Mouse (Mus musculus): ENCODE results near the gene Pla2g1b.
"Not testable (repeated sequence)": the region's sequence is repeated elsewhere in the genome, so short reads cannot be mapped to it uniquely, and the experiment has no call there.

The Pla2g1b gene

GRCm38 (mm10) chr5:115507981-115508858, 42.2 kb downstream of the Pla2g1b start:
- DNase-seq: no peak

- no peak for DNase-seq
These were observed 42.7 kb downstream of the Pla2g1b start for GRCm38 (mm10) chr5:115508859-115509147.

- no peak for DNase-seq
These were observed 43.3 kb downstream of the Pla2g1b start for GRCm38 (mm10) chr5:115509321-115509761.

- no peak for DNase-seq
These were observed 44.0 kb downstream of the Pla2g1b start for GRCm38 (mm10) chr5:115509790-115510689.

GRCm38 (mm10) chr5:115512375-115512774, 46.3 kb downstream of the Pla2g1b start:
- DNase-seq: no peak

- DNase-seq: no peak
These were observed 47.2 kb downstream of the Pla2g1b start for GRCm38 (mm10) chr5:115513246-115513645.

GRCm38 (mm10) chr5:115513721-115514120, 47.7 kb downstream of the Pla2g1b start:
- no peak for DNase-seq

- DNase-seq: no peak
These were observed 48.3 kb downstream of the Pla2g1b start for GRCm38 (mm10) chr5:115514346-115514745.

GRCm38 (mm10) chr5:115514896-115515587, 49.0 kb downstream of the Pla2g1b start:
- no peak for DNase-seq

GRCm38 (mm10) chr5:115516081-115516907, 50.2 kb downstream of the Pla2g1b start:
- DNase-seq: no peak

GRCm38 (mm10) chr5:115516908-115517307, 50.8 kb downstream of the Pla2g1b start:
- DNase-seq: no peak

- DNase-seq: no peak
These were observed 51.4 kb downstream of the Pla2g1b start for GRCm38 (mm10) chr5:115517501-115517900.

- DNase-seq: not testable (repeated sequence)
These were observed 52.2 kb downstream of the Pla2g1b start for GRCm38 (mm10) chr5:115518214-115518613.

GRCm38 (mm10) chr5:115520325-115520869, 54.3 kb downstream of the Pla2g1b start:
- no peak for DNase-seq

- DNase-seq: no peak
These were observed 55.7 kb downstream of the Pla2g1b start for GRCm38 (mm10) chr5:115521553-115522461.

- DNase-seq: no peak
These were observed 56.5 kb downstream of the Pla2g1b start for GRCm38 (mm10) chr5:115522531-115522930.

GRCm38 (mm10) chr5:115522981-115523499, 57.0 kb downstream of the Pla2g1b start:
- DNase-seq: no peak

- DNase-seq: no peak
These were observed 57.9 kb downstream of the Pla2g1b start for GRCm38 (mm10) chr5:115523971-115524370.

Data from right cerebral cortex, postnatal 25 days (tissue).